Mouse (Mus musculus) large intestine, adult 2 months (tissue): ENCODE data around the gene Gm815. TPM values are rescaled to one million over a fixed set of nuclear protein-coding genes. Genes with fewer than 3 reads are reported as not detected.

Source experiments
- DNase-seq: peaks from one replicate; pipeline ENCODE4 v3.0.0-alpha.2; 2012; ENCODE audit warnings: low read depth, low spot score
- WGBS: fragments of 180-500 bp; shearing (Covaris S2); methylation state at CpG from one replicate; pipeline ENCODE4 v1.1.7; 2018; 5-methylcytosine and 5-hydroxymethylcytosine counted together
- polyA plus RNA-seq: library from polyadenylated mRNA; depleted of rRNA; stranded (reverse); fragments of >200 nt; gene quantifications from 2 replicates; pipeline ENCODE4 v1.2.3, GENCODE M21; 2012; rRNA removed

The Gm815 gene
- not detected in 2 replicates for polyA plus RNA-seq

GRCm38 (mm10) chr19:26885616-26886015 is at the start of gene Gm815:
Gene Gm815, plus strand, starts transcription at chr19:26885881.
- WGBS: 74% methylated on average over 6 of the region's 6 CpGs
- no peak for DNase-seq

GRCm38 (mm10) chr19:26837626-26838025 is 48.1 kb upstream of the Gm815 start:
- no peak for DNase-seq
- 46% methylated on average over 1 of the region's 1 CpGs for WGBS

GRCm38 (mm10) chr19:26843896-26844295 is 41.8 kb upstream of the Gm815 start:
- WGBS: 84% methylated on average over 6 of the region's 6 CpGs
- no peak for DNase-seq

- 33% methylated on average over 8 of the region's 8 CpGs for WGBS
- no peak for DNase-seq
Measured at GRCm38 (mm10) chr19:26844813-26845212, 40.9 kb upstream of the Gm815 start.

- WGBS: 1% methylated on average over 16 of the region's 16 CpGs
- DNase-seq: peak; percentile 61
Measured at GRCm38 (mm10) chr19:26845276-26846016, 40.2 kb upstream of the Gm815 start.

- WGBS: 7% methylated on average over 1 of the region's 1 CpGs
- no peak for DNase-seq
Measured at GRCm38 (mm10) chr19:26846017-26846285, 39.7 kb upstream of the Gm815 start.

GRCm38 (mm10) chr19:26851017-26851782 is 34.5 kb upstream of the Gm815 start:
- DNase-seq: no peak
- 58% methylated on average over 10 of the region's 10 CpGs for WGBS

GRCm38 (mm10) chr19:26852325-26852900 is 33.3 kb upstream of the Gm815 start:
- 36% methylated on average over 10 of the region's 10 CpGs for WGBS
- no peak for DNase-seq

- DNase-seq: no peak
- WGBS: 61% methylated on average over 8 of the region's 8 CpGs
Measured at GRCm38 (mm10) chr19:26853701-26854282, 31.9 kb upstream of the Gm815 start.

- no peak for DNase-seq
- 89% methylated on average over 4 of the region's 4 CpGs for WGBS
Measured at GRCm38 (mm10) chr19:26854661-26855060, 31.0 kb upstream of the Gm815 start.

- 71% methylated on average over 7 of the region's 7 CpGs for WGBS
- DNase-seq: no peak
Measured at GRCm38 (mm10) chr19:26855152-26855551, 30.5 kb upstream of the Gm815 start.

- WGBS: 74% methylated on average over 12 of the region's 12 CpGs
Measured at GRCm38 (mm10) chr19:26858427-26859194, 27.1 kb upstream of the Gm815 start.

GRCm38 (mm10) chr19:26859195-26859570 is 26.5 kb upstream of the Gm815 start:
- no peak for DNase-seq
- WGBS: 74% methylated on average over 5 of the region's 5 CpGs

More at GRCm38 (mm10) chr19:26858427-26859194, 27.1 kb upstream of the Gm815 start:
- DNase-seq: no peak

GRCm38 (mm10) chr19:26863662-26864061 is 22.0 kb upstream of the Gm815 start:
- 64% methylated on average over 5 of the region's 5 CpGs for WGBS
- no peak for DNase-seq

- no peak for DNase-seq
- 91% methylated on average over 15 of the region's 15 CpGs for WGBS
Measured at GRCm38 (mm10) chr19:26864975-26865690, 20.5 kb upstream of the Gm815 start.

GRCm38 (mm10) chr19:26865736-26866135 is 19.9 kb upstream of the Gm815 start:
- no peak for DNase-seq
- 25% methylated on average over 7 of the region's 7 CpGs for WGBS

- 66% methylated on average over 3 of the region's 3 CpGs for WGBS
- DNase-seq: no peak
Measured at GRCm38 (mm10) chr19:26869591-26869990, 16.1 kb upstream of the Gm815 start.

GRCm38 (mm10) chr19:26870280-26870679 is 15.4 kb upstream of the Gm815 start:
- DNase-seq: no peak
- WGBS: 73% methylated on average over 7 of the region's 7 CpGs

GRCm38 (mm10) chr19:26871096-26871495 is 14.6 kb upstream of the Gm815 start:
- 30% methylated on average over 3 of the region's 3 CpGs for WGBS
- no peak for DNase-seq
